Mouse (Mus musculus) layer of hippocampus, postnatal 10 days (tissue): Measurements from ENCODE around the gene Il1f8. TPM values are rescaled to one million over a fixed set of nuclear protein-coding genes. Genes with fewer than 3 reads are reported as not detected.
"Not testable (repeated sequence)": the region's sequence is repeated elsewhere in the genome, so short reads cannot be mapped to it uniquely, and the experiment has no call there.

ENCODE experiments used
- DNase-seq, 2 experiments: peaks; one replicate each; pipeline ENCODE4 v3.0.0; 2021; ENCODE audit warnings: low spot score in 2 of 2
- long read RNA-seq: library from polyadenylated mRNA; stranded (forward); transcript quantifications from one replicate; pipeline ENCODE4 v2.0.0, GENCODE M21; 2023
- total RNA-seq, 2 experiments: library from RNA; stranded (reverse); gene quantifications; 2 replicates each; pipeline ENCODE4 v1.2.3; 2021

Gene Il1f8
- total RNA-seq, result not detected
- long read RNA-seq, result 0 reads

DNA sequence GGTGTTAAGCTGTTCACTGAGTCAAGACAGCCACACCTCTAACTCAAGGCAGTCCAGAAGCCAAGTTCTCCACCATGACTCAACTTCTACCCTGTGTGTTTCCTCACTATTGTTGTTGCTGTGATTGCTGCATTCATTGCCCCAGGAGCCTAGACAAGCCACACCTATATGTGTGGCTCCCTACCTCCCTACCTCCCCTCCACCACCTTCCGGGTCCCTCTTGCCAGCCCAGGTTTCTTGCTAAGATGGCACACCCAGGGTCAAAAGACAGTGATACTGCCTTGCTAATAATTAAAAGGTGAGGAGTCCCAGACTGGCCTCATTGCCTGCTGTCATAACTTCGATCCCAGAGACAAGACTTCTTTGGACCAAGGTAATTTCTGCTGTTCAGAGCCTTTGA is at the start of gene Il1f8:
TSS of gene Il1f8 (plus strand) at position 301 of the 400 bp plus-strand sequence.
- no peak for DNase-seq

DNA sequence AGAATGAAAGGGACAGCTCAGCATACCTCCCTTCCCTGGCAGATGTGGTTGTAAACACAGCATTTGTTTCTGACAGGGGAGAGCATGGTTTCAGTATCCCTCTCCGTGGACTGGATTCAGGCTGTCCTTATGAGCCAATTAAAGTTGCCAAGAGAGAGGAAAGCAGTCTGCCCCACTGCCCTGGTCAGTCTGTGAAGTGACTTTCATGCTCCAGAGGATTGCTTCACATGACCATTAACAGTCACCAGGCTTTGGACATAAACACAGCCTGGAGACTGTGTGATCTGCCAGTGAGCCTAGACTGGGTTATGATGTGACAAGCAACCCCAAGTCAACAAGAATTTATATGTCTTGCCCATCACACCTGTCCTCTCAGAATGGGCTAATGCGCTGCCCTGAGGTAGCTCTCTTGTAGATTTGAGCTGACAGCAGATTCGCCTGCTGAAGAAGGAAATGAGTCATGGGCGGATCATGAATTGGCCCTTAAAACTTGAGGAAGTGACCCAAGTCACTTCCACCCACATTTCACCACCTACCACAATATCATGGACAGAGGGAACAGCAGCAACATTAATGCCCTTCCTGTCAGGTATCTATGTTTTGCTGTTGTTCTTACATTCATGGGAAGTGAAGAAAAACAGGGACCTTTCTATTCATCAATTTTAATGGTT is 49.2 kb upstream of the Il1f8 start:
- DNase-seq, result no peak

DNA sequence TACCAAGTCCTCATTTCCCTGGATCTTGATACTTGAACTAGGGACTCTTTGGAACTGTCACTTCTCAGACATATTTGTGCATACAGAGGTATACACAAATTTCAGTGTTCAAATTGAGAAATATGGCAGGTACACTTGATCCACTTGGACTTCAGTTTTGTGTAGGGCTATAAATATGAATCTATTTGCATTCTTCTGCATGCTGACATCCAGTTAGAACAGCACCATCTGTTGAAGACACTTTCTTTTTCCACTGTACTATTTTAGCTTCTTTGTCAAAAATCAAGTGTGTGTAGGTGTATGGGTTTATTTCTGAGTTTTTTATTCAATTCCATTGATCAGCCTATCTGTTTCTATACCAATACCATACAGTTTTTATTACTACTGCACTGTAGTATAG is 43.9 kb upstream of the Il1f8 start:
- DNase-seq, result no peak

DNA sequence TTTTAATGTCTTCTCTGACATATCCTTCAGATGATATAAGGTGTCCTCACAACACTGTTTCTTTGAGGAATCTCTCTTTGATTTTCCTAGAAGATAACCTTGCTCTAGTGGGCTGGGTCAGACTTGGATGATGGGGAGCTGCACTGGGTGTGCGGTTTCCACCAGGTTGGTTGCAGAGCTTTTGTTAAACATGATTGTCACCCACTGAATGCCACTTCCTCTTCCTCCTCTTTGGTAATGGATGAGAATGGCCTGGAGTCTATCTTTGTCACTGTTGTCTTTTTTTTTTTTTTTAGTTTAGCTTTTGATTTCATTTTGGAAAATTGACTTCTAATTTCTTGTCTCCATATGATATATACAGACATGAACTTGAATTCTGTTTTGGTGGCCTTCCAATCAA is 18.6 kb upstream of the Il1f8 start:
- no peak for DNase-seq

- DNase-seq, result peak; percentile 46 to 67
Measured at GRCm38 (mm10) chr2:24181683-24182331, 28.8 kb downstream of the Il1f8 start.

DNA sequence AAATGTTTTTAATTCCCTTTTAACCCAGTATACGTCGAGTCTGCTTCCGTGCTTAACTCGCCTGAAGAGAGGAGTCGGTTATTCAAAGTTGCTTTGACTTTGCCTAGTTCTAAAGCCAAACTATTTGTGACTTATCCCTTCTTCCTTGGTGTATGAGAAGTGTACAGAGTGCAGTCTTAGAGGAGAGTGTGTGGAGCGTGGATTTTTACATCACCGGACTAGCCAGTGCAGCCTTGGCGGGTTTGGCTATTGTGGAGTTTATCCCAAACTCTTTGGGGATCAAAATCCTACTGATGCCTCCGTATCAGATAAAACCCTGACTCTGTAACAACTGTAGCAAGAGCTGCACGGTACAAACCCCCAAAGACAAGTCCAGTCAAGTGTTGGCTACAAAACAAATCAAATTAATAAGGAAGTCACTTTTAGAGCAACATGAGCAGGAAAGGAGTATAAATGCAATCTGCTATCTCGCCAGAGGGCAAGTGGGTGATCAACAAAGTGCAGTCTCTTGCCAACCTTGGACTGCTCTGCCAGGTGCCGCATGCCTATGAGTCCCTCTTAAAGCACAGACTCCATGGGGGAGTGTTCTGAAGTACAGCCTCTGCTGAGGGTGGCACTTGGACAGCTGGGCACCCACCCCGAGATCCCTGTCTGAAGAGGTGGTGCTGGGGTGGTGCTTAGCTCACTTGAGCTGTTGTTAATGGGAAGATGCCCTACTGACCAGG is 29.6 kb downstream of the Il1f8 start:
- not testable (repeated sequence) for DNase-seq

GRCm38 (mm10) chr2:24184092-24184491 is 31.1 kb downstream of the Il1f8 start:
- not testable (repeated sequence) for DNase-seq

DNA sequence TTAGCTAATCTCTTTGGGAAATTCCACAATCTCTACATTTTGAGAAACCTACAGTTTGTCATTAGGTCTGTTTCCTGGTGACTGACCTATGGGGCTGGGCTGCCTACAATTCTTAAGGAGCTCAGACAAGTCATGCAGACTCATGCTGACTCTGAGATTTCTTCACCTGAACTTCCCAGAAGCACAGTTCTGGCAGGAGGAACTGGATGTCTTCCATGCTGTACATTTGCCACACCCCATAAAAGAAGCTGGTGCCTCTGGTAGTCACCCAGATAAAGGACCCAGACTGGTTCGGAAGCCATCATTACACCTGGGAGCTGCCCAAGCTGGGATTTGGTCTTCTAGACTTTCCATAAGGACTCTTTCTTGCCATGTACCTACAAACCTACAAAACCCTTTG is 33.2 kb downstream of the Il1f8 start, which contains the start of gene Il1f9:
TSS of gene Il1f9 (plus strand) at position 301 of the 400 bp plus-strand sequence.
- DNase-seq, result no peak

DNA sequence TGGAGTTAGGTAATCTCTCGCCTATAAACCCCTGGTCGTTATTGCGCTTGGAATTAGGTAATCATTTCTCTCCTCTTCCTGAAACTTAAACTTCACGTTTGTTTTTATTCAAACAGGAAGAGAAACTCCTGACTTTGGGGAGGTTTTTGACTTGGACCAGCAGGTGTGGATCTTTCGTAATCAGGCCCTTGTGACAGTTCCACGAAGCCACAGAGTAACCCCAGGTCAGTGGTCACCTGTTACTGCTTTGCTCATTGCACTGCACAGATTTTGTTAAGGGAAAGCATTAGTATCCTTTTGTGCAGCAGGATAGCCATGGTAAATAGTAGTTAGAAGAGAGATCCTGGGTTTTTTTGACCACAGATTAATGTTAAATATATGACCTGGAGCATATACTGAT is 34.6 kb downstream of the Il1f8 start:
- no peak for DNase-seq

DNA sequence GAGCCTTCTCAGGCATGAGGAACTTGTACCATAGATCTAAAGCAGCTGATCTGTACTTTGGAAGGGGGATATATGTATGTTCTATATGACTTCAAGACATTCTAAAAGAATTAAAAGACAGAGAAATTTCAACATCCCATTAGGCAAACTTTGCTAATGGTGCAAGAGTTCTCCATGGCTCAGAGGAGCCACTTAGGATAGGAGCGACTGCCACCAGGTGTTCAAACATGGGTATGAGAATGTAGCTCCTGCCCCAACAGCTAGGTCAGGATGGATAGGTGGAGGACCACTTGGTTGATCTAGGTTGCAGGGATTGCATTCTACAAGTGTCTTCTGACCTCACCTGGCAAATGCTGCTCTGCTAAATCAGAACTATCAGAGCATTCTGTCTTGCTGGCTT is 35.2 kb downstream of the Il1f8 start:
- DNase-seq, result no peak

Other genes starting within 250 kb of the Il1f8 start
- gene Hnmt, start 103.8 kb upstream of the Il1f8 start, total RNA-seq, result 10 to 100 TPM; 24.3 to 26.7 TPM
- not detected for gene Tbpl2, start 56.6 kb upstream of the Il1f8 start, total RNA-seq
- not detected for gene Il1f9, start 33.3 kb downstream of the Il1f8 start, total RNA-seq
- gene Il1f6, start 62.3 kb downstream of the Il1f8 start, total RNA-seq, result not detected
- gene Il1f5, start 123.8 kb downstream of the Il1f8 start, total RNA-seq, result not detected
- not detected for gene Il1f10, start 138.0 kb downstream of the Il1f8 start, total RNA-seq
- gene Il1rn, start 183.7 kb downstream of the Il1f8 start, total RNA-seq, result not detected
- 1 to 10 TPM; 1.5 to 1.8 TPM for gene Psd4, start 214.4 kb downstream of the Il1f8 start, total RNA-seq